Mouse (Mus musculus): Measurements from ENCODE around the gene Tbx4. TPM values are rescaled to one million over a fixed set of nuclear protein-coding genes. Genes with fewer than 3 reads are reported as not detected.

The Tbx4 gene
- polyA plus RNA-seq, 1 experiment from 2014 or later = 0.30 TPM

DNA sequence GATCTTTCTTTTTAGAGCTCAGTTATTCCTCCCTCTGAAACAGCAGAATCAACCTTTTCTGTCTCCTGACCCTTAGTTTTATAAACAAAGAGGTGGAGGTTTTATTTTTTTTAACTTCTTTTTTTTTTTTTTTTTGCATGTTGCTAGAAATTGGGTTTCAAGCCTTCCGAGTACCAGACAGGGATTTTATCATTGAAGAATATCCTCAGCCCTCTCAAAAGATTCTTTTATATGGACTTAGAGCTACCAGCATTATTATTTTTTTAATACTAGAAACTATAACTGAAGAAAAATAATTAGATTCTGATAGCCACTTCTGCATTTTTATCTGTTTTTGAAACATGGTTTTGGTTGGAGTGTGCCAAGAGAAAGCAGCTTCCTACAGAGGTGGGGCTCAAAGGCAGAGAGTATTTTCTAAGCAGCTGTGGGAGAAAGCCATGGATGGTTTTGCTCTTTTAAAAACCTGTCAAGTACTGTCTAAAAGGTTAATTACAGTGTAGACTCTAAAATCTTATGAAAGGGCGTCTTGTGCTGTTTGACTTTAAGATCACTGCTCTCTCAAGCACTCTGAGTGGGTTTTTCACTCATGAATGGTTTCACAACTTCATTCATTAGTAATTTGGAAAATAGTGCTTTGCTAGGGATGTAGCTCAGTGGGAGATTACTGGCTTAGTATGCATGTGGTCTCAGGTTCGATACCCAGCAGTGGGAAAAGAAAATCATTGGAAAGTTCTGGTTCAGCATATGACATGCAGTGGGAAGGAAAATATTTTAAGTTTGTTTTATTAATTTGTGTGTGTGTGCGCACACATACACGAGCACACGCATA, 70.9 kb downstream of the Tbx4 start:
- no peaks in the 10 kb centered on the region for H3K4me1 ChIP-seq
- WGBS = 80% methylated on average over 6 of the region's 6 CpGs
- H3K9me3 ChIP-seq = no peaks in the 10 kb centered on the region
- H3K4me3 ChIP-seq (replicated peaks) = no peak overlapping the region
- H3K27ac ChIP-seq = no peak overlapping the region
- ATAC-seq (ENCODE audit: insufficient read depth, low FRiP score, low read depth) = no peak
- no peak overlapping the region for H3K4me2 ChIP-seq
- no peaks in the 10 kb centered on the region for H3K36me3 ChIP-seq
- H3K9ac ChIP-seq = no peak overlapping the region
- no peaks in the 10 kb centered on the region for H3K27me3 ChIP-seq (replicated peaks)

GRCm38 (mm10) chr11:85959837-85960236, 73.6 kb downstream of the Tbx4 start:
- Histone ChIP-seq H3K9ac (no peak overlapping the region), H3K27me3 (replicated peaks) (0 out of 2 replicates have a peak, but pooled peaks cover 4% of the 10 kb centered on the region), H3K4me1 (no peaks in the 10 kb centered on the region), H3K4me2 (no peak overlapping the region), H3K9me3 (no peaks in the 10 kb centered on the region), H3K4me3 (replicated peaks) (no peak overlapping the region), H3K27ac (no peak overlapping the region), H3K36me3 (no peaks in the 10 kb centered on the region)
- ATAC-seq (ENCODE audit: insufficient read depth, low FRiP score, low read depth) = no peak
- WGBS = 82% methylated on average over 5 of the region's 5 CpGs

DNA sequence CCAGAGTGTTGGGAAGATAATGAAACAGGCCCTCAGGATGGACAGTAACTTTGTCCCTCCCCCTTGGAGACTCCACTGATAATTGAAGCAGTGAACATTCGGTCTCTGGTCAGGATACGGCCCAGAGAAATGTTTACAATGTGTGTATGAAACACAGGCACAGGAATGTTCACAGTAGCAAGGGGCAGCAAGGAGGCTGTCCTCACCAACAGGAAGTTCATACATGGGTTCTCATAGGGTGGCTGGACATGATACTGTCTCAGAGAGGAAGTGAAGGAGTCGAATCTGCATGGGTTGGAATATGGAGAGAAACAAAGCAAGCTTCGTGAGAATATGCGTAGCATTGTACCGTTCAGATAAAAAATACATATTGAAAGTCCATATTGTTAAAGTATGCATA, 74.1 kb downstream of the Tbx4 start:
- no peak overlapping the region for H3K4me2 ChIP-seq

DNA sequence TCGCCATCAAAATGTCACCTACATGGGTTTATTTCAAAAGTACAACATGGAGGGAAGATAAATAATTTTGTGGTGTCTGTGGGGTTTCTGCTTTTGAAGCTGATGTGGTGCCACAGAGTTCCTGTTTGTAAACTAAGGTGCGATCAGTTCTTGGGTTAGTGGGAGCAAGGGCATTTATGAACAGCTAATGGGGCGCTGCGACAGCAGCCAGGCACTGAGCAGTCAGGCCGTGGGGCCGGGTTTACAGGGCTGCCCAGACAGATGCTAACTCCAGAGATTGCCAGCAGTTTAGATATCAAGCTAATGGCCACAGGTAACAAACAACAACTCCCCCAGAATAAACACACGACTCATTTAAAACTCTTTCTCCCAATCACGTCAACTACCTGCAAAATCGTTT, 75.3 kb downstream of the Tbx4 start:
- H3K36me3 ChIP-seq = no peaks in the 10 kb centered on the region
- no peak overlapping the region for H3K27ac ChIP-seq
- no peak for ATAC-seq (ENCODE audit: insufficient read depth, low FRiP score, low read depth)
- H3K4me3 ChIP-seq (replicated peaks) = no peak overlapping the region
- WGBS = 48% methylated on average over 9 of the region's 9 CpGs
- no peak overlapping the region for H3K9ac ChIP-seq
- H3K9me3 ChIP-seq = no peaks in the 10 kb centered on the region
- H3K4me2 ChIP-seq = no peak overlapping the region
- no peaks in the 10 kb centered on the region for H3K4me1 ChIP-seq
- 0 out of 2 replicates have a peak, but pooled peaks cover 4% of the 10 kb centered on the region for H3K27me3 ChIP-seq (replicated peaks)

More for the DNA sequence above, 74.1 kb downstream of the Tbx4 start:
- WGBS = 58% methylated on average over 6 of the region's 6 CpGs
- Histone ChIP-seq H3K9me3 (no peaks in the 10 kb centered on the region), H3K4me3 (replicated peaks) (no peak overlapping the region), H3K9ac (no peak overlapping the region), H3K36me3 (no peaks in the 10 kb centered on the region), H3K4me1 (no peaks in the 10 kb centered on the region), H3K27ac (no peak overlapping the region), H3K27me3 (replicated peaks) (0 out of 2 replicates have a peak, but pooled peaks cover 4% of the 10 kb centered on the region)
- ATAC-seq (ENCODE audit: insufficient read depth, low FRiP score, low read depth) = no peak

Other genes with a start within 250 kb of the Tbx4 start
- 6.0 and 6.6 TPM in 2 replicates for gene Tbx2, start 53.9 kb upstream of the Tbx4 start, polyA plus RNA-seq (2015; fragmentation: Nextera tagmentation; extraction: Ambion mirVana)
- gene Gm11444, start 36.1 kb upstream of the Tbx4 start, polyA plus RNA-seq (2015; fragmentation: Nextera tagmentation; extraction: Ambion mirVana) = not detected in 2 replicates